Mouse (Mus musculus): ENCODE measurements around the gene Pitpna. TPM values are rescaled to one million over a fixed set of nuclear protein-coding genes. Genes with fewer than 3 reads are reported as not detected.
A peak's percentile ranks its signal among the peaks of the same experiment; 100 is the strongest.

The Pitpna gene
- polyA plus RNA-seq, 1 experiment from 2014 or later = 61.9 TPM

DNA sequence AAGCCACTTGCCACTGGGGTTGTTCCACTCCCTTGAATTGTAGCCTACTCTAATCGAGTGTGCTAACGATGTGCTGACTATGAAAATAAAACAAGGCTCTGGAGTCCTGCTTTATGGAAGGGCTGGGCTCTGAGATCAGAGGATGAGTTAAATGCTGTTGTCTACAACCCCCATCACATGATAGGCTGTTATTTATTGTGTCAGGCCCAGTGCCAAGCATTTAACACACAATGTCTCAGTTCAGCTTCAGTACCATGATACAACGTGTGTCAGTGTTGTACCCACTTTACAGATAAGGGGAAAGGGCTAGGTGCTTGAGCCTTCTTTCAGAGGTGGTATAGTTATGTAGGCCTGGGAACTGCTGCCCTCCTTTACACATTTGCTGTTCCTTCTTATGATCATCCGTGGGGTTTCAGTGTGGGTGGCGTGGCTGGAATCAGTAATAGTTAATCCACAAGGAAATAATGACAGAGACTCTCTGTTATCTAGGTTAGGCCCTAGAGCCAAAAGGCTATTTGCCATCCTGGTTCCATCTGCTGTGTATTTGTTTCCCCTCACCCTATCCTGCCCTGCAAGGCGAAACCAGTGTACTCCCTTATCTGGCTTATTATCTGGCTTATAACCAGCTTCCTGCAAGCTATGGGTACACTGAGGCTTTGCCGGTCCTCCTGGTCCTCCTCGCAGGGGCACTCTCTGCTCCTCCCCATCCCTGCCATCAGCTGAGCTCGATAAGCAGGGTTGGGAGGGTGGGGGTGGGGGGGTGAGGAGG is 20.4 kb upstream of the Pitpna start:
- 77% methylated on average over 9 of the region's 9 CpGs for whole genome bisulfite sequencing
- H3K4me1 ChIP-seq = peaks cover 14% of the 10 kb centered on the region
- H3K27me3 ChIP-seq (ENCODE audit: poor library complexity, severe bottlenecking) = peaks cover 12% of the 10 kb centered on the region; the same call in 1 of the 2 replicates
- H3K27ac ChIP-seq = 0 out of 2 replicates have a peak overlapping the region, but pooled peaks have one; percentile 40
- DNase-seq (ENCODE audit: extremely low spot score, low spot score) = no peak
- H3K9me3 ChIP-seq = no peaks in the 10 kb centered on the region
- H3K4me3 ChIP-seq = no peak overlapping the region
- H3K36me3 ChIP-seq (replicated peaks) = peaks cover 9% of the 10 kb centered on the region; the same call in 1 of the 2 replicates

DNA sequence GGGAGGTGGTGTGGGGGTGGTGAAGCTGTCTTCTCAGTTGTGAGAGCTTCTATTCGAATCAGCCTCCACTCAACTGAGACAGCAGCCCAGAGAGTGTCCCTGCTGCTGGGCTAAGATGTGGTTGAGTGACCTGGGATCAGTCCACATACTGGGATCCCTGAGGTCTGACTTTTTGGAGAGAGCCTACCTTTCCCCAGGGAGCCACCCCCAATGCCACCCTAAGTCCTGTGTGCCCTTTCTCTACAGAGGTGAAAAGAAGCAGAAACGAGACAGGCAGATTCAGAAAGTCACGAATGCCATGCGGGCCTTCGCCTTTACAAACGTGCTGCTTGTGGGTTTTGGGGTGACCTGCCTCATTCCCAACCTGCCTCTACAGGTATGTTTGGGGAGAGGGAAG is 19.8 kb upstream of the Pitpna start:
- peaks cover 20% of the 10 kb centered on the region for H3K4me1 ChIP-seq
- no peak overlapping the region for H3K27ac ChIP-seq
- H3K4me3 ChIP-seq = no peak overlapping the region
- DNase-seq (ENCODE audit: extremely low spot score, low spot score) = no peak
- H3K36me3 ChIP-seq (replicated peaks) = peaks cover 9% of the 10 kb centered on the region; the same call in 1 of the 2 replicates
- peaks cover 13% of the 10 kb centered on the region; the same call in 1 of the 2 replicates for H3K27me3 ChIP-seq (ENCODE audit: poor library complexity, severe bottlenecking)
- no peaks in the 10 kb centered on the region for H3K9me3 ChIP-seq
- WGBS = 81% methylated on average over 6 of the region's 6 CpGs

DNA sequence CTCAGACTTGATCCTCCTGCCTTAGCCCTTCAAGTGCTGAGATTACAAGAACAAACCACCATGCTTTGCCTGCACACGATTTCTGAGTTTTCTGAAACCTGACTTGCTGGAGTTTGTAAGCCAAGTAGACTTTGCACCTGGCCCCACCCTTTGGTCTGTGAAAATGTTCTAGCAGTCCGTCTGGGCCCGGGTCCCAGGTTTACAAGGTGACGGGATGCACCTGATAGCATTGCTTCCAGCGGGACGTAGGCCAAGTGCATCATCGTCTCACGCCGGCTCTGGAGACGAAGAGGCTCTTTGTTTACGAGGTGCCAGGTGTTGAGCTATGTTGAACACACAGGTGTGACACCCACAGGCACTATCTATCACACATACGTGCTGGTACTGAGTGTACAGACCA is 18.9 kb upstream of the Pitpna start:
- Histone ChIP-seq H3K4me3 (no peak overlapping the region), H3K27me3 (ENCODE audit: poor library complexity, severe bottlenecking) (peaks cover 13% of the 10 kb centered on the region; the same call in 1 of the 2 replicates), H3K36me3 (replicated peaks) (peaks cover 9% of the 10 kb centered on the region; the same call in 1 of the 2 replicates), H3K27ac (no peak overlapping the region), H3K4me1 (peaks cover 23% of the 10 kb centered on the region), H3K9me3 (no peaks in the 10 kb centered on the region)
- DNase-seq (ENCODE audit: extremely low spot score, low spot score) = no peak
- 93% methylated on average over 12 of the region's 12 CpGs for WGBS

DNA sequence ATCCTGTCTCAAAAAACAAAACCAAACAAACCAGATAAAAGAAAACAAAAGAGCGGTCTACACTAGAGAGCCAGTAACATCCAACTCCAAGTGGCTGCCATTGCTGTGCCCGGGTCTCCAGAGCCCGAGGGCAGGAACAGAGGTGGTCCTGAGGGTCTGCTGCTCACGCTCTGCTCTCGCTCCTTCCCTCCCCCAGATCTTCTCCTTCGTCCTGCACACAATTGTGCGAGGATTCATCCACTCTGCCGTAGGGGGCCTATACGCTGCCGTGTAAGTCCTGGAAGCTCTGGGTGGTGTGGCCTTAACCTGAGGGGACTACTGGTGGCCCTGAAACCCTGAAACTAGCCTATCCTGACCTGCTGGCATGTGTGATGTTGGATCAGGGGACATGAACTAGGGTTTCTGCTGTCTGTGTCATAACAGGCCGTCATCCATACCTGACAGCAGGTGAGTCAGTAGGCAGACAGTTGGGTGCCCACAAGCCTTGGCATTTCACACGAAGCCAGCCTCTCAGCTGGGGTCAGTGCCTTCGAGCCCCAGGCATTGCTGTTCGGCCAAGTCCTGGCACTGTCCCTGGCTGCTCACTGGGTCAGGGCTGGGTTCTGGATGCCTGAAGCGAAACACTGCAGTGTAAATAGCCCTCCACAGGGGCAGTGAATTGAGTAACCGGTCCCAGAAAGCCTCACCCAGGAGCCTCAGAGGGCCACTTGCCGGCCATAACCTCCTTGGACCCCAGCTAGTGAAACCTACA is 17.3 kb upstream of the Pitpna start:
- WGBS = 90% methylated on average over 17 of the region's 17 CpGs
- H3K9me3 ChIP-seq = no peaks in the 10 kb centered on the region
- no peak for DNase-seq (ENCODE audit: extremely low spot score, low spot score)
- peaks cover 13% of the 10 kb centered on the region; the same call in 1 of the 2 replicates for H3K27me3 ChIP-seq (ENCODE audit: poor library complexity, severe bottlenecking)
- peaks cover 9% of the 10 kb centered on the region; the same call in 1 of the 2 replicates for H3K36me3 ChIP-seq (replicated peaks)
- H3K4me1 ChIP-seq = peaks cover 23% of the 10 kb centered on the region
- no peak overlapping the region for H3K27ac ChIP-seq
- H3K4me3 ChIP-seq = no peak overlapping the region

DNA sequence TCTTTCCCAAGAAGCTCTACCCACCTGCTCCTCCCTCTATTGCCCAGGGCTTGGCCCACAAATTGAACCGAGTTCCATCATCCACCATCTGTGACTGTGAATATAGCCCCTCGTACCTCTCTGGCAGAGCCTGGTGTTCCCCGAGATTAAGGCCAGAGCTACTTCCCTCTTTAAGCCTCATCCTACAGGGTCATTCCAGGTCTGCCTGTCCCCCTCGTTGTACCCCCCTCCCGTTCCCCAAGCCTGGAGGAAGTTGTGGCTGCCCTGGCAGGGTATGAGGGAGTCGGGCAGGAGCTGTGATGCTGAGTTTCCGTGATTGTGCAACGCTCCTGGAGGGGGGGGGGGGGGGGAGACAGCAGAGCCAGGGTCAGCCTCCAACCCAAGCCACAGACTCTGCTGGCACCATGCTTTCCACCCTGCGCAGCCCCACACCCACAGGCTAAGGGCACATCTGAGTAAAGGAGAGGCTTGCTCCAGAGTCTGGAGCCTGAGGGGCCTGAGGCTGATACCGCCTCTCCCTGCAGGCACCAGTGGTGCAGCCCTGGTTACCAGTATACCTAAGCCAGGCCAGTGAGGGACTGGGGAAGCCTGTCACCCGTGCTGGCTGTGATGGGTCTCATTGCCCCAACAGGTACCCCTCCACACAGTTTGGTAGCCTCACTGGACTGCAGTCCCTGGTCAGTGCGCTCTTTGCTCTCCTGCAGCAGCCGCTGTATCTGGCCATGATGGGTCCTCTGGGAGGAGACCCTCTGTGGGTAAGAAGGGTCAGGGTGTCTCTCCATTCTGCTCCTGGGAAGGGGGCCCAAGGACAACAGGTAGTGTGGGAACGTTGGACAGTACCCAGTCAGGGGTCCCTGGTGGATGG is 16.5 kb upstream of the Pitpna start:
- no peak overlapping the region for H3K4me3 ChIP-seq
- 76% methylated on average over 14 of the region's 14 CpGs for WGBS
- H3K27me3 ChIP-seq (ENCODE audit: poor library complexity, severe bottlenecking) = peaks cover 13% of the 10 kb centered on the region; the same call in 1 of the 2 replicates
- peaks cover 23% of the 10 kb centered on the region for H3K4me1 ChIP-seq
- peak overlapping the region; percentile 83; the same call in 1 of the 2 replicates for H3K27ac ChIP-seq
- H3K9me3 ChIP-seq = no peaks in the 10 kb centered on the region
- peaks cover 9% of the 10 kb centered on the region; the same call in 1 of the 2 replicates for H3K36me3 ChIP-seq (replicated peaks)
- DNase-seq (ENCODE audit: extremely low spot score, low spot score) = no peak

DNA sequence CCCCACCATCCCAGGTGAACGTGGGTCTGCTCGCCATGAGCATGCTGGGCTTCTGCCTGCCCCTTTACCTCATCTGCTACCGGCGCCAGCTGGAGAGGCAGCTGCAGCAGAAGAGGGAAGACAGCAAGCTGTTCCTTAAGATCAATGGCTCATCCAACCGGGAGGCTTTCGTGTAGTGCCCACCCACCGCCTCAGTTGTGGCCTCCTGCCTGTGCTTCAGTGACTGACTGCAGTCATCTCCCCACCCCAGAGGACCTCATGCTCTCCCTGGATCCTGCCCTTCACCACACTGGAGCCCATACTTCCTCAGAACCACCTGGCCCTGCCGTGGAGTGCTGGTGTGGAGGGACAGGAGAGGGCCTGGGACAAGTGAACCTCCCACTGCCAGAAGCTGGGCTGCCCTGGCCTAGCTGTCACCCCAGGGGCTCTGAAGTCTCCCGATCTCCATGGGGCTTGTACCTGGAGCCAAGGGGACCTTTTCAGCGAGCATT is 15.6 kb upstream of the Pitpna start:
- Histone ChIP-seq H3K27ac (peak overlapping the region; percentile 83), H3K27me3 (ENCODE audit: poor library complexity, severe bottlenecking) (peaks cover 13% of the 10 kb centered on the region; the same call in 1 of the 2 replicates), H3K4me1 (peaks cover 23% of the 10 kb centered on the region), H3K36me3 (replicated peaks) (peaks cover 5% of the 10 kb centered on the region; the same call in 1 of the 2 replicates), H3K4me3 (peak overlapping the region; percentile 28), H3K9me3 (no peaks in the 10 kb centered on the region)
- no peak for DNase-seq (ENCODE audit: extremely low spot score, low spot score)
- 17% methylated on average over 10 of the region's 10 CpGs for WGBS

DNA sequence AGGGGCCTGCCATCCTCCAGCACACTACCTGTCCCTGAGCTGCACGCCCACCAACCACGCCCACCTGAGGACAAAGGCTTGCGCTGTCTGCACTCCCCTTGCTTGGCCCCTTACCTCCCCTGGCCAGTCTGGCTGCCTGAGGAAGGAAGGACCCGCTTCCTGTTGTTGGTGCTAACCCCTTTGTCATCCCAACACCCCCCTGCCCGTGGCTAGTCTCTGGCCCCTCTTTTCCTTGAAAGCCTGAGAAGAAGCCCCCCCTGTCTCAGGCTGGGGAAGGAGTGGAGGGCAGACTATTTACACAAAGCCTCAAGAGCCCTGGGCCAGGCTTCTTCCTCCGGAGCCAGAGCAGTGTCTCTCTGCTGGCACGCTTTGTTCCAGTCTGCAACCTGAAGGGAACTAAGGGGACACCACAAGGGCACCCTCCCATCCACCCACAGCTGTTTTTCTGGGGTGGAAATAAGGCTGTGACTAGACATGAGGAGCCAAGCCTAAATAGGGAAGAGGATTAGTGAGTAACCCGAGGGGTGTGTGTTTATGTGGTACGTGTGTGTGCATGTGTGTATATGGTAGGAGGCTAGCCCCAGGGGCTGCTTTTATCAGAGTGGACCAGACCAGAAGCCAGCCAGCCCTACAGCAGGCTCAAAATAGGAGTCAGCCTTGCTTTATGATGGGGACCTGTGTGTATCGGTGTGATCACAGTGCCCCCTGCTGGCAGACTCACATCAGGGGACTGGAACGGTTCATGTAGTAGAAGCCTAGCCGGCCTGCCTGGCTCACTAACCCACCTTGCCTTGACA is 14.8 kb upstream of the Pitpna start:
- WGBS = 5% methylated on average over 12 of the region's 12 CpGs
- Histone ChIP-seq H3K4me3 (peak overlapping the region; percentile 28), H3K9me3 (no peaks in the 10 kb centered on the region), H3K36me3 (replicated peaks) (peaks cover 5% of the 10 kb centered on the region; the same call in 1 of the 2 replicates), H3K27ac (peak overlapping the region; percentile 83), H3K4me1 (peaks cover 23% of the 10 kb centered on the region), H3K27me3 (ENCODE audit: poor library complexity, severe bottlenecking) (peaks cover 13% of the 10 kb centered on the region; the same call in 1 of the 2 replicates)
- peak; percentile 91 for DNase-seq (ENCODE audit: extremely low spot score, low spot score)

DNA sequence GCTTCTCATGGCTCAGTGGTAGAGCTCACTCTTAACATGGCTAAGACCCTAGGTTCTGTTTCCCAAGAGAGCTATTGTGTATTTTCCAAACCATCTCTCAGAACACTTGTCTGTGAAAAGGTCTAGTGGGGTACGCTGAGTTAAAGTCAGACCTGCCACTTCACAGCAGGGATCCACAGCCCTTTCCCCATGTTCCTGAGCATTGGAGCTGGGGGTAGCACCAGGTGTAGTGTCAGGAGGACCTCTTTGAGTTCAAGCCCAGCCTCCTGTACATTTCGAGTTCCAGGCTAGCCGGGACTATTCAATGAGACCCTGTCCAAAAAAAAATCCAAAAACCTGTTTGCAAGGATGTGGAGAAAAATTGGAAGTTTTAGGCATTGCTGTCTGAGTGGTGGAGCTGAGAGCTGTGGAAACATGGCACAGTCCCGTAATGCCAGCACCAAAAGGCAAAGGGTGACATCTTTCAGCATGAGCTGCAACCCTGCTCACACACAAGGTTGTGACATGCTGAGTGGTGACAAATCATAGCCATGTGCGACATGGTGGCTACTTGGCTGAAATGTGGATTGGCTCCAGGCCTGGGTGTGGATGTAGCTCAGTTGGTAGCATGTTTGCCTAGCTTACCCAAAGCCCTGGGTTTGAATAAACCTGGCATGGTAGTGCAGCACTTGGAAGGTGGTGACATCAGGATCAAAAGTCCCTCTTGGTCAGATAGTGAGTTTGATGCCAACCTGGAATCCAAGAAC is 13.3 kb upstream of the Pitpna start:
- Histone ChIP-seq H3K27ac (no peak overlapping the region), H3K36me3 (replicated peaks) (0 out of 2 replicates have a peak, but pooled peaks cover under 1% of the 10 kb centered on the region), H3K4me3 (no peak overlapping the region), H3K27me3 (ENCODE audit: poor library complexity, severe bottlenecking) (peaks cover 13% of the 10 kb centered on the region; the same call in 1 of the 2 replicates), H3K4me1 (peaks cover 23% of the 10 kb centered on the region), H3K9me3 (no peaks in the 10 kb centered on the region)
- DNase-seq (ENCODE audit: extremely low spot score, low spot score) = no peak
- WGBS = 88% methylated on average over 5 of the region's 5 CpGs

DNA sequence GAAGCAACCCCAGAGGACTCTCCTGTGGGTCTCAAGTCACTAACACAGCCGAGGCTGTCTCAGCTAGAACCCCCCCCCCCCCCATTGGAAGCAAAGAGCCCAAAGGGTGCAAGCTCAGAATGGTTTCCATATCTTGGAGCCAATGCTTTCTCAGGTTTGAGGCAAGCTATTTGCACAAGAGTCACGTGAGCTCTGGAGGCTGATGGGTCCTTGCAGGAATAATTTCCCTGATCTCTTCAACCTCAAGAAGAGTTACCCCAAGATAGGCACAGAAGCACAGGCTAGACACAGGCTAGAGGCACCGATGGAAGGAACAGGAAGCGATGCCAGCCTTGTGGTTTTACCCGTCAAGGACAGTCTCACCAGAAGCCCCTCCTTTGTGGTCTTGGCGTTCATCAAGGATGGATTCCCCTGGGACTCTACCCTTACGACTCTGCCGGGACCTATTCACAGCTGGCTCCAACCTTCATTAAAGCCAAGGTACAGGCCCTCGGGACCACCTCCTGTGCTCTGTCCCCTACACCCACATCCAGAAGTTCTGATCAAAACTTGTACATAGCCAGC is 12.3 kb upstream of the Pitpna start:
- Histone ChIP-seq H3K4me1 (peaks cover 23% of the 10 kb centered on the region), H3K27ac (no peak overlapping the region), H3K27me3 (ENCODE audit: poor library complexity, severe bottlenecking) (peaks cover 13% of the 10 kb centered on the region; the same call in 1 of the 2 replicates), H3K9me3 (no peaks in the 10 kb centered on the region), H3K4me3 (no peak overlapping the region), H3K36me3 (replicated peaks) (no peaks in the 10 kb centered on the region)
- WGBS = 81% methylated on average over 9 of the region's 9 CpGs
- no peak for DNase-seq (ENCODE audit: extremely low spot score, low spot score)

DNA sequence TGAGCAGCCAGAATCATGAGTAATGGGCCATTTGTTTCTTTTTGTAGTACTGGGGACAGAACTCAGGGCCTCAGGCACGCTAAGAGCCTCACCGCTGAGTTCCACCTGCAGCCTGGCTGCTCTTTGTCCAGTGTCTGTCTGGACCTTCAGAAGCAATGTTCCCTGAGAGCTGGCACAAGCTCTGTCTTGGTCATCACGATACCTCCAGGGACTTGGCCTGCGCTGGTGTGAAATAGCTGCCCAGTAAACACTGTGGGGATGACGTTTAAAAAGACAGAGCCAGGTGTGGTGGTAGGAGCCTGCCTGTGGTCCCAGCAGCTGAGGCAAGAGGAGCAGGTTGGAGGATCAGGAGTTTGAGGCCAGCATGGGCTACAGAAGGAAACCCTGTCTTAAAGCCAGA is 9.3 kb upstream of the Pitpna start:
- no peak for DNase-seq (ENCODE audit: extremely low spot score, low spot score)
- no peak overlapping the region for H3K4me3 ChIP-seq
- no peaks in the 10 kb centered on the region for H3K27me3 ChIP-seq (ENCODE audit: poor library complexity, severe bottlenecking)
- H3K4me1 ChIP-seq = no peaks in the 10 kb centered on the region
- H3K36me3 ChIP-seq (replicated peaks) = no peaks in the 10 kb centered on the region
- no peak overlapping the region for H3K27ac ChIP-seq
- 88% methylated on average over 5 of the region's 5 CpGs for WGBS
- no peaks in the 10 kb centered on the region for H3K9me3 ChIP-seq

Data from forebrain, embryonic 10.5 days (tissue).